Mouse (Mus musculus) limb, embryonic 15.5 days (tissue): ENCODE results near the gene Tfe3. TPM values are rescaled to one million over a fixed set of nuclear protein-coding genes. Genes with fewer than 3 reads are reported as not detected.
A peak's percentile ranks its signal among the peaks of the same experiment; 100 is the strongest.
"Not testable (repeated sequence)": the region's sequence is repeated elsewhere in the genome, so short reads cannot be mapped to it uniquely, and the experiment has no call there.

Experiments used
- ATAC-seq: fragments of 200-750 bp; cut with Nextera tagmentation; 2 replicates; pipeline ENCODE4 v1.8.0; 2017; ENCODE audit warnings: low read depth, moderate TSS enrichment; ENCODE audit not compliant: insufficient number of reproducible peaks, low FRiP score, low TSS enrichment
- H3K27ac ChIP-seq: fragments of 300-500 bp; sonication (generic); 2 replicates; pipeline ENCODE4 v1.5.1; 2015; ENCODE audit warnings: moderate library complexity, mild to moderate bottlenecking, inconsistent platforms
- H3K27me3 ChIP-seq: fragments of 300-500 bp; sonication (generic); 2 replicates; pipeline ENCODE4 v1.6.1; 2015; ENCODE audit warnings: inconsistent platforms
- H3K36me3 ChIP-seq: fragments of 300-500 bp; sonication (generic); 2 replicates; pipeline ENCODE4 v1.6.1; 2015; ENCODE audit warnings: inconsistent platforms
- H3K4me1 ChIP-seq: fragments of 300-500 bp; sonication (generic); 2 replicates; pipeline ENCODE4 v1.6.1; 2015; ENCODE audit warnings: inconsistent platforms
- H3K4me2 ChIP-seq: fragments of 300-500 bp; sonication (generic); 2 replicates; pipeline ENCODE4 v1.6.1; 2015; ENCODE audit warnings: mild to moderate bottlenecking, inconsistent platforms
- H3K4me3 ChIP-seq: fragments of 300-500 bp; sonication (generic); 2 replicates; pipeline ENCODE4 v1.5.1; 2015; ENCODE audit warnings: mild to moderate bottlenecking, inconsistent platforms
- H3K9ac ChIP-seq: fragments of 300-500 bp; sonication (generic); 2 replicates; pipeline ENCODE4 v1.6.1; 2015; ENCODE audit warnings: inconsistent platforms
- H3K9me3 ChIP-seq: fragments of 300-500 bp; sonication (generic); 2 replicates; pipeline ENCODE4 v1.6.1; 2016; ENCODE audit warnings: inconsistent platforms
- WGBS: fragments of 180-500 bp; shearing (Covaris S2); methylation state at CpG from one replicate; pipeline ENCODE4 v1.1.7; 2015; 5-methylcytosine and 5-hydroxymethylcytosine counted together
- polyA plus RNA-seq: library from polyadenylated mRNA; unstranded; fragments of >200 nt; fragmentation: Nextera tagmentation; extraction: Ambion mirVana; gene quantifications from 2 replicates; pipeline ENCODE4 v1.2.1, GENCODE M21; 2015

Gene Tfe3
- polyA plus RNA-seq, 1 experiment from 2014 or later: 31.9 TPM

DNA sequence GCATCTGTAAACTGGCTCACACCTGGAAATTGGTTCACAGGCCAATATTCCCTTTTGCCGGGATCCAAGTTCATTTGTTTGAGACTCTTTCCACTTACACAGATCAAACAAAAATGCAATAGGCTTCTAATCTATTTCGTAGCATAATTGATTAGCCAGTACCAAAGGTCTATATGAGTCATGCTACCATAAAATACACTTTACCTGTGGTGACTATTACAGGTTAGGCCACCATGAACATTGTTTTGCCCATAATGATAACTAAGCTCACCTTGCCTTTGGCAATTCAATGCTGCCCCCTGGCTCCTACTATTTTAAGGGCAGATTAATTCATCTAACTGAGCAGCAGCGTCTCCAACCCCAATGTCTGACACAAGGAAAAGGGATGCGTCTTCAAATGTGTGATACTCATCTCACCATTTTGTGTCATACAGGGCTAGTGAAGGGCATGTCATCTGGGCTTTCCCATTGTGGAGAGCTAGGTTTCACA lies 20.3 kb downstream of the Tfe3 start:
- no peak for ATAC-seq
- WGBS: 75% methylated on average over 4 of the region's 4 CpGs
- Histone ChIP-seq H3K4me2 (no peak overlapping the region), H3K27ac (no peak overlapping the region), H3K9me3 (no peaks in the 10 kb centered on the region), H3K36me3 (no peaks in the 10 kb centered on the region), H3K4me3 (no peak overlapping the region), H3K4me1 (no peaks in the 10 kb centered on the region), H3K9ac (no peak overlapping the region), H3K27me3 (no peaks in the 10 kb centered on the region)

DNA sequence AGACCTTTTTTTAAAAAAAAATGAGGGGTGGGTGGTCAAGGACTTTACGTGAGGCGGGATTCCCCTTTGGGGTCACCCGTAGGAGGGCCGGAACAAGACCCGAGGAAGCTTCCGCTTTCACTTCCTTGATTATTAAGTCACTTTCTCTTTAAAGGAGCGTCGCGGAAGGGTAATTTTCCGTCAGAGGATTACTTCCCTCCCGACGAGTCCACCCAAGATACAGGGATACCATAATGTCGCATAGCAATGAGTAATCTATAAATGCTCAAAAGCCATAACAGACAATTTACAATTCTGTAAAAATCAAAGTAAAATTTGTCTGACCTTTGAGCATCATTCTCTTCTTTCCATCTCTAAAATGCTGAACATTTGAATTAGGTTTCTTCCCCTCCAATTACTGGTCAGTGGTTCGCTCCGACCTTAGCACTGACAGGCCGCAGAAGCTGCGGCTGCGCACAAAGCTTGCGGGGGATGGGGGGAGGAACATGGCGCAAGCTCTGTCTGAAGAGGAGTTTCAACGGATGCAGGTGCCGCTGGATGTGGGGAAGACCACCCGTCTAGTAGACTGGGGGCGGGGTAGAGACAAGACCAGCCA lies 27.3 kb downstream of the Tfe3 start, which contains the start of gene Gripap1:
Gene Gripap1, plus strand, starts transcription at position 224 of the 595 bp plus-strand sequence.
- H3K9ac ChIP-seq: peak within 1 kb of the TSS; percentile 31; the same call in 1 of the 2 replicates
- no peak within 1 kb of the TSS for H3K27ac ChIP-seq
- H3K4me3 ChIP-seq: peak within 1 kb of the TSS; percentile 54
- peaks cover 5% of the 10 kb centered on the region; the same call in 1 of the 2 replicates for H3K4me1 ChIP-seq
- no peaks in the 10 kb centered on the region for H3K27me3 ChIP-seq
- 14% methylated on average over 24 of the region's 24 CpGs for WGBS
- peak; percentile 63; the same call in 1 of the 2 replicates for ATAC-seq
- peak within 1 kb of the TSS; percentile 44 for H3K4me2 ChIP-seq
- no peaks in the 10 kb centered on the region for H3K9me3 ChIP-seq
- H3K36me3 ChIP-seq: 0 out of 2 replicates have a peak, but pooled peaks cover 3% of the 10 kb centered on the region

DNA sequence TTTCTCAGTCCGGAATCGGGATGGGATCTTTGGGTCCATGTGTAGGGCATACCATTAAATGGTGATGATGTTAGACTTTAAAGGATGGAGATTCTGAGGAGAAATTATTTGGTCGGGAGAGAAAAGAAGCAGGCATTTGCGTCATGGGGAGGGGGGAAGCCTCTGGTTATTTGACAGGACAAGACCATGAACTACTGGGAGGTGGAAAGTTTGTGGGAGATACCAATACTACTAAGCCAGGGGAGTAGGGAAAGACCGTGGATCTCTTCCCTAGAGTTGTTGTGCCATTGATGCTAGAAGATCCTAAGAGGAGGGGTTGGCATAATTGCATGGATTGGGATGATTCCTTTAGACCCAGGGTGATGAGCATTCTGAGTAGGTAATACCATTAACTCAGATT lies 27.9 kb downstream of the Tfe3 start:
- ATAC-seq: no peak
- Histone ChIP-seq H3K9ac (peak overlapping the region; percentile 31; the same call in 1 of the 2 replicates), H3K4me2 (peak overlapping the region; percentile 44), H3K36me3 (0 out of 2 replicates have a peak, but pooled peaks cover 3% of the 10 kb centered on the region), H3K9me3 (no peaks in the 10 kb centered on the region), H3K4me1 (peaks cover 5% of the 10 kb centered on the region; the same call in 1 of the 2 replicates), H3K27ac (no peak overlapping the region), H3K27me3 (no peaks in the 10 kb centered on the region), H3K4me3 (peak overlapping the region; percentile 54)
- 18% methylated on average over 5 of the region's 5 CpGs for WGBS

DNA sequence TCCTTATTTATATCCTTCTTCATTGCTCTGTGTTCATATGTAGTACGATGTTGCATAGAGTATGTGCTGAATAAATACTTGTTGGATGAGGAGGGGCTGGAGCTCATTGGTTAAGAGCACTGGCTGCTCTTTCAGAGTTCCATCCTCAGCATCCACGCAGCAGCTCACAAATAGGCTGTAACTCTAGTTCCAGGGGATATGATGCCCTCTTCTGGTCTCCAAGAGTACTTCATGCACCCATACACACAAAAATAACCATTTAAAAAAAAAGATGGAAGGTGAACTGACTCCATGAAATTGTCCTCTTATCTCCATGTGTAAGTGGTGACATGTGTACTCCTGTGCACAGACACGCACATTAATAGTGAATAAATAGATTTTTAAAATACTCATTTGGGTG lies 31.0 kb downstream of the Tfe3 start:
- 56% methylated on average over 3 of the region's 3 CpGs for WGBS
- Histone ChIP-seq H3K9me3 (no peaks in the 10 kb centered on the region), H3K4me1 (peaks cover 5% of the 10 kb centered on the region; the same call in 1 of the 2 replicates), H3K9ac (no peak overlapping the region), H3K4me3 (no peak overlapping the region), H3K36me3 (0 out of 2 replicates have a peak, but pooled peaks cover 3% of the 10 kb centered on the region), H3K4me2 (no peak overlapping the region), H3K27ac (no peak overlapping the region), H3K27me3 (no peaks in the 10 kb centered on the region)
- no peak for ATAC-seq

- Histone ChIP-seq H3K4me1 (peaks cover 5% of the 10 kb centered on the region; the same call in 1 of the 2 replicates), H3K27ac (no peak overlapping the region), H3K36me3 (peaks cover 13% of the 10 kb centered on the region), H3K4me2 (no peak overlapping the region), H3K27me3 (no peaks in the 10 kb centered on the region), H3K4me3 (no peak overlapping the region), H3K9me3 (no peaks in the 10 kb centered on the region), H3K9ac (no peak overlapping the region)
- no peak for ATAC-seq
- 24% methylated on average over 7 of the region's 7 CpGs for WGBS
Measured at GRCm38 (mm10) chrX:7795016-7795415, 32.7 kb downstream of the Tfe3 start.

DNA sequence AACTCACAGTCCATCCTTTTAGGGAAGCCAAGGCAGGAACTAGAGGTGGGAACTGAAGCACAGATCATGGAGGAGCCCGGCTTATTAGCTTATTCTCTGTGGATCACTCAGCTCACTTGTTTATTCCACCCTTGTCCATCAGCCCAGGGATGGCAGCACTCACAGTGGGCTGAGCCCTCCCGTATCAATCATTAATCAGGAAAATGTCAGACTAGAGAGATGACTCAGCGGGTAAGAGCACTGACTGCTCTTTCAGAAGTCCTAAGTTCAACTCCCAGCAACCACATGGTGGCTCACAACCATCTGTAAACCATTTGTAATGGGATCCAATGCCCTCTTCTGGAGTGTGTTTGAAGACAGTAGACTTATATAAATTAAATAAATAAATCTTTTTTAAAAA lies 35.0 kb downstream of the Tfe3 start:
- 87% methylated on average over 3 of the region's 3 CpGs for WGBS
- no peak overlapping the region for H3K4me2 ChIP-seq
- ATAC-seq: no peak

DNA sequence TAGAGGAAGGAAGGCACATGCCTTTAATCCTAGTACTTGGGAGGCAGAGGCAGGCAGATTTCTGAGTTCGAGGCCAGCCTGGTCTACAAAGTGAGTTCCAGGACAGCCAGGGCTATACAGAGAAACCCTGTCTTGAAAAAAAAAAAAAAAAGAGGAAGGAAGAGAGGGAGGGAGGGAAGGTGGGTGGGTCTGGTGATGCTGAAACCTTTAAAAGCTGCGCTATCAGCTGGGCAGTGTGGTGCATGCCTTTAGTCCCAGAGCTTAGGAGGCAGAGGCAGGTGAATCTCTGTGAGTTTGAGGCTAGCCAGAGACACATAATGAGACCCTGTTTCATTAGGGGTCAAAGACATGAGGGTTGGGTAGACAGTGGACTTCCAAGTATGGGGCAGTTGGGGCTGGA lies 39.8 kb downstream of the Tfe3 start:
- 73% methylated on average over 2 of the region's 2 CpGs for WGBS
- peaks cover 31% of the 10 kb centered on the region for H3K36me3 ChIP-seq
- not testable (repeated sequence) for H3K4me1 ChIP-seq, H3K4me3 ChIP-seq, H3K4me2 ChIP-seq, H3K27ac ChIP-seq, ATAC-seq, H3K9me3 ChIP-seq, H3K27me3 ChIP-seq, H3K9ac ChIP-seq

More for the DNA sequence above, 35.0 kb downstream of the Tfe3 start:
- Histone ChIP-seq H3K36me3 (peaks cover 20% of the 10 kb centered on the region), H3K4me3 (no peak overlapping the region), H3K27me3 (no peaks in the 10 kb centered on the region), H3K4me1 (no peaks in the 10 kb centered on the region), H3K27ac (no peak overlapping the region), H3K9me3 (no peaks in the 10 kb centered on the region), H3K9ac (no peak overlapping the region)

- not testable (repeated sequence) for H3K4me1 ChIP-seq, H3K4me2 ChIP-seq, H3K9ac ChIP-seq, H3K27me3 ChIP-seq, H3K9me3 ChIP-seq, H3K27ac ChIP-seq, ATAC-seq, H3K4me3 ChIP-seq
- peaks cover 39% of the 10 kb centered on the region for H3K36me3 ChIP-seq
- WGBS: 52% methylated on average over 8 of the region's 8 CpGs
Measured at GRCm38 (mm10) chrX:7815016-7815415, 52.7 kb downstream of the Tfe3 start.

- Histone ChIP-seq H3K36me3 (peaks cover 19% of the 10 kb centered on the region), H3K4me2 (peak within 1 kb of the TSS; percentile 55), H3K9me3 (no peaks in the 10 kb centered on the region), H3K27ac (no peak within 1 kb of the TSS), H3K4me3 (peak within 1 kb of the TSS; percentile 46), H3K9ac (0 out of 2 replicates have a peak within 1 kb of the TSS, but pooled peaks have one; percentile 20), H3K4me1 (0 out of 2 replicates have a peak, but pooled peaks cover 8% of the 10 kb centered on the region), H3K27me3 (no peaks in the 10 kb centered on the region)
- ATAC-seq: peak; percentile 59
- 23% methylated on average over 22 of the region's 24 CpGs for WGBS
Measured at GRCm38 (mm10) chrX:7821865-7822779, 59.8 kb downstream of the Tfe3 start, which contains the start of gene Kcnd1. Kcnd1 (plus strand) TSS chrX:7822289.
